ENCODE assay signal across 9 mouse cellular contexts in genomic region chr3:107472198-107472597, GRCm38 (mm10). TPM values are rescaled to one million over a fixed set of nuclear protein-coding genes. Genes with fewer than 3 reads are reported as not detected.
DNase-seq lines count a peak whose midpoint lies in the region; ATAC-seq and TF ChIP-seq lines count a peak whose summit lies in the region.
"Had no signal": no experiment of that assay in that cellular context is flagged by ENCODE, and none has a peak within 500 bp of the region (broad histone marks: within the 10 kb centered on the region; RNA-seq: fewer than 3 reads in every experiment).

No protein-coding gene starts in this region.

- intact Hi-C loops in left cerebral cortex, adult 2 months (cut with DNase I), result no loop called here

- DNase-seq in left cerebral cortex, adult 2 months (ENCODE audit: extremely low spot score in 1 of 2, low spot score in 2 of 2), result peak in 1 of 2 experiments; percentile 59
- no peak for DNase-seq in left cerebral cortex, adult 11 months (ENCODE audit: low spot score)
- peak; percentile 74 for DNase-seq in NIH3T3 (ENCODE audit: low read depth)
- peak; percentile 71 to 79 for DNase-seq in cerebellum, postnatal 10 days
- DNase-seq in heart, postnatal 0 days (ENCODE audit: low spot score), result peak; percentile 52
- DNase-seq in limb, embryonic 14.5 days (ENCODE audit: low spot score), result peak; percentile 34
- no peak for DNase-seq in urinary bladder, postnatal 4 days (ENCODE audit: low spot score in 2 of 2)

- no peaks in the 10 kb centered on the region for H3K4me1 ChIP-seq in heart, postnatal 0 days (ENCODE audit: control insufficient read depth, insufficient read depth)
- H3K4me1 ChIP-seq in limb, embryonic 14.5 days (ENCODE audit: control insufficient read depth, insufficient read depth, low read length), result no peaks in the 10 kb centered on the region
- peaks cover 7% of the 10 kb centered on the region for H3K4me1 ChIP-seq in neural tube, embryonic 13.5 days (replicated peaks)

- H3K27ac ChIP-seq in left cerebral cortex, adult 2 months, result 0 out of 2 replicates have a peak overlapping the region, but pooled peaks have one; percentile 36
- H3K27ac ChIP-seq in heart, postnatal 0 days (ENCODE audit: low read depth), result no peak overlapping the region
- no peak overlapping the region for H3K27ac ChIP-seq in limb, embryonic 14.5 days (replicated peaks; ENCODE audit: low read depth, low read length)
- peak overlapping the region; percentile 34; the same call in 1 of the 2 replicates for H3K27ac ChIP-seq in neural tube, embryonic 13.5 days (replicated peaks)

- H3K4me3 ChIP-seq in left cerebral cortex, adult 2 months, result no peak overlapping the region
- H3K4me3 ChIP-seq in heart, postnatal 0 days (ENCODE audit: low read depth, low read length), result no peak overlapping the region
- H3K4me3 ChIP-seq in limb, embryonic 14.5 days (replicated peaks; ENCODE audit: low read length), result no peak overlapping the region
- H3K4me3 ChIP-seq in neural tube, embryonic 13.5 days, result no peak overlapping the region
- H3K4me3 ChIP-seq: erythroblast, embryonic 14.5 days had no signal

- H3K9ac ChIP-seq in heart, postnatal 0 days (replicated peaks; ENCODE audit: low read depth, low read length), result no peak overlapping the region
- H3K9ac ChIP-seq in limb, embryonic 14.5 days (ENCODE audit: low read depth, low read length, severe bottlenecking), result no peak overlapping the region
- peak overlapping the region; percentile 34; the same call in 1 of the 2 replicates for H3K9ac ChIP-seq in neural tube, embryonic 13.5 days

- 30% methylated on average over 6 of the region's 6 CpGs for WGBS in heart, postnatal 0 days
- 36% methylated on average over 6 of the region's 6 CpGs for WGBS in limb, embryonic 14.5 days
- WGBS in neural tube, embryonic 13.5 days, result 22% methylated on average over 6 of the region's 6 CpGs

- H3K36me3 ChIP-seq in heart, postnatal 0 days (replicated peaks; ENCODE audit: control insufficient read depth, insufficient read depth, low read length), result no peaks in the 10 kb centered on the region
- H3K36me3 ChIP-seq in limb, embryonic 14.5 days (ENCODE audit: control insufficient read depth, insufficient read depth, low read length), result no peaks in the 10 kb centered on the region
- H3K36me3 ChIP-seq in neural tube, embryonic 13.5 days, result no peaks in the 10 kb centered on the region

- H3K4me2 ChIP-seq in heart, postnatal 0 days (ENCODE audit: low read depth, low read length), result no peak overlapping the region
- H3K4me2 ChIP-seq in limb, embryonic 14.5 days (replicated peaks; ENCODE audit: low read depth, low read length, severe bottlenecking), result no peak overlapping the region
- H3K4me2 ChIP-seq in neural tube, embryonic 13.5 days, result 0 out of 2 replicates have a peak overlapping the region, but pooled peaks have one; percentile 6

- TF ChIP-seq EP300 in heart, postnatal 0 days (IDR thresholded peaks at IDR 0.05; ENCODE audit: low read depth), result no peak

- no peak for TF ChIP-seq POLR2A in limb, embryonic 14.5 days (IDR thresholded peaks at IDR 0.05; ENCODE audit: borderline replicate concordance, extremely low read depth, insufficient read depth, insufficient read length)

- ATAC-seq in heart, postnatal 0 days (ENCODE audit: insufficient read depth, low read depth), result peak; percentile 40; the same call in 1 of the 2 replicates
- no peak for ATAC-seq in limb, embryonic 14.5 days (ENCODE audit: low FRiP score, low read depth)
- ATAC-seq in neural tube, embryonic 13.5 days (ENCODE audit: low read depth), result peak; percentile 81

- TF ChIP-seq CTCF in left cerebral cortex, adult 2 months (IDR thresholded peaks at IDR 0.05), result peak; percentile 100
- TF ChIP-seq CTCF in heart, postnatal 0 days (IDR thresholded peaks at IDR 0.05; ENCODE audit: low read depth), result peak; percentile 96

- H3K9me3 ChIP-seq in heart, postnatal 0 days (replicated peaks; ENCODE audit: control insufficient read depth, low read length), result no peaks in the 10 kb centered on the region
- H3K9me3 ChIP-seq in limb, embryonic 14.5 days (ENCODE audit: control insufficient read depth, low read length), result no peaks in the 10 kb centered on the region
- no peaks in the 10 kb centered on the region for H3K9me3 ChIP-seq in neural tube, embryonic 13.5 days

- no peaks in the 10 kb centered on the region for H3K27me3 ChIP-seq in heart, postnatal 0 days (ENCODE audit: control insufficient read depth, insufficient read depth, low read length)
- no peaks in the 10 kb centered on the region for H3K27me3 ChIP-seq in limb, embryonic 14.5 days (ENCODE audit: control insufficient read depth, insufficient read depth, low read length)
- H3K27me3 ChIP-seq in neural tube, embryonic 13.5 days, result peaks cover 11% of the 10 kb centered on the region

RNA-seq across cellular contexts. Expression of gene Kcnc4, which starts 12.8 kb away (rescaled TPM):
- 10 to 100 TPM; 68.4 to 73.4 TPM for total RNA-seq in left cerebral cortex, adult 2 months (2021)
- total RNA-seq in heart, postnatal 0 days (2014; rRNA removed; ENCODE audit: low replicate concordance), result 0.04 and 0.15 TPM in 2 replicates
- polyA plus RNA-seq in heart, postnatal 0 days (2015; fragmentation: Nextera tagmentation; extraction: Ambion mirVana), result 0.10 and 0.20 TPM in 2 replicates
- 1.4 and 1.8 TPM in 2 replicates for polyA plus RNA-seq in limb, embryonic 14.5 days (2012; rRNA removed)
- 0.29 and 0.36 TPM in 2 replicates for polyA plus RNA-seq in limb, embryonic 14.5 days (2014; fragmentation: Nextera tagmentation; extraction: Ambion mirVana)
- 1.8 TPM in 2 replicates for polyA plus RNA-seq in neural tube, embryonic 13.5 days (2015; fragmentation: Nextera tagmentation; extraction: Ambion mirVana)
- polyA plus RNA-seq: erythroblast, embryonic 14.5 days had no signal

RNA-seq across cellular contexts. Expression of gene Slc6a17, which starts 45.6 kb away (rescaled TPM):
- 100 to 1,000 TPM; 369 to 419 TPM for total RNA-seq in left cerebral cortex, adult 2 months (2021)
- total RNA-seq in heart, postnatal 0 days (2014; rRNA removed; ENCODE audit: low replicate concordance), result 9.7 and 22.3 TPM in 2 replicates
- polyA plus RNA-seq in heart, postnatal 0 days (2015; fragmentation: Nextera tagmentation; extraction: Ambion mirVana), result 2.4 and 3.1 TPM in 2 replicates
- 18.2 and 22.8 TPM in 2 replicates for polyA plus RNA-seq in limb, embryonic 14.5 days (2012; rRNA removed)
- polyA plus RNA-seq in limb, embryonic 14.5 days (2014; fragmentation: Nextera tagmentation; extraction: Ambion mirVana), result 6.4 and 9.5 TPM in 2 replicates
- polyA plus RNA-seq in neural tube, embryonic 13.5 days (2015; fragmentation: Nextera tagmentation; extraction: Ambion mirVana), result 8.1 and 8.7 TPM in 2 replicates
- polyA plus RNA-seq: erythroblast, embryonic 14.5 days had no signal

Comparison
In these comparisons a context has a peak if more than half of its experiments do, and no peak if none do; other contexts are left out.
1. DNase-seq: peak in NIH3T3 (single experiment), cerebellum, postnatal 10 days (2 of 2), heart, postnatal 0 days (single experiment) and limb, embryonic 14.5 days (single experiment); none in left cerebral cortex, adult 11 months (single experiment) and urinary bladder, postnatal 4 days (0 of 2).
2. H3K27ac ChIP-seq: peak in left cerebral cortex, adult 2 months (single experiment) and neural tube, embryonic 13.5 days (single experiment); none in heart, postnatal 0 days (single experiment) and limb, embryonic 14.5 days (single experiment).